Mouse (Mus musculus): ENCODE measurements around the gene Degs2.
"Not testable (repeated sequence)": the region's sequence is repeated elsewhere in the genome, so short reads cannot be mapped to it uniquely, and the experiment has no call there.

The Degs2 gene

GRCm38 (mm10) chr12:108702185-108702584 lies at the start of gene Degs2:
Gene Degs2, minus strand, starts transcription at chr12:108702315.
- no peak for DNase-seq

GRCm38 (mm10) chr12:108751790-108752189 lies 49.7 kb upstream of the Degs2 start:
- no peak for DNase-seq

- DNase-seq: no peak
Observed at GRCm38 (mm10) chr12:108750226-108750625, 48.1 kb upstream of the Degs2 start.

GRCm38 (mm10) chr12:108749454-108749853 lies 47.3 kb upstream of the Degs2 start:
- DNase-seq: no peak

- DNase-seq: no peak
Observed at GRCm38 (mm10) chr12:108749019-108749418, 46.9 kb upstream of the Degs2 start.

- DNase-seq: no peak
Observed at GRCm38 (mm10) chr12:108745990-108746389, 43.9 kb upstream of the Degs2 start.

- DNase-seq: no peak
Observed at GRCm38 (mm10) chr12:108742241-108742640, 40.1 kb upstream of the Degs2 start.

GRCm38 (mm10) chr12:108741472-108741871 lies 39.4 kb upstream of the Degs2 start:
- no peak for DNase-seq

- no peak for DNase-seq
Observed at GRCm38 (mm10) chr12:108738745-108739144, 36.6 kb upstream of the Degs2 start.

GRCm38 (mm10) chr12:108737838-108738237 lies 35.7 kb upstream of the Degs2 start:
- DNase-seq: no peak

GRCm38 (mm10) chr12:108734386-108734785 lies 32.3 kb upstream of the Degs2 start:
- no peak for DNase-seq

- DNase-seq: no peak
Observed at GRCm38 (mm10) chr12:108723841-108724240, 21.7 kb upstream of the Degs2 start.

GRCm38 (mm10) chr12:108722464-108722863 lies 20.3 kb upstream of the Degs2 start:
- no peak for DNase-seq

GRCm38 (mm10) chr12:108718485-108718884 lies 16.4 kb upstream of the Degs2 start:
- DNase-seq: no peak

- no peak for DNase-seq
Observed at GRCm38 (mm10) chr12:108715854-108716253, 13.7 kb upstream of the Degs2 start.

- DNase-seq: not testable (repeated sequence)
Observed at GRCm38 (mm10) chr12:108713972-108714371, 11.9 kb upstream of the Degs2 start.

- DNase-seq: no peak
Observed at GRCm38 (mm10) chr12:108712481-108712880, 10.4 kb upstream of the Degs2 start.

GRCm38 (mm10) chr12:108710861-108711615 lies 8.9 kb upstream of the Degs2 start:
- no peak for DNase-seq

- no peak for DNase-seq
Observed at GRCm38 (mm10) chr12:108709964-108710765, 8.1 kb upstream of the Degs2 start.

GRCm38 (mm10) chr12:108709386-108709785 lies 7.3 kb upstream of the Degs2 start:
- no peak for DNase-seq

GRCm38 (mm10) chr12:108706129-108706528 lies 4.0 kb upstream of the Degs2 start:
- no peak for DNase-seq

GRCm38 (mm10) chr12:108705486-108705885 lies 3.4 kb upstream of the Degs2 start:
- no peak for DNase-seq

- DNase-seq: no peak
Observed at GRCm38 (mm10) chr12:108701221-108701620, 894 bp downstream of the Degs2 start.

- no peak for DNase-seq
Observed at GRCm38 (mm10) chr12:108700037-108700436, 2.1 kb downstream of the Degs2 start.

All from right cerebral cortex, postnatal 25 days (tissue).